Mouse (Mus musculus) splenic B cell, adult 2 months (primary cell): ENCODE measurements around the gene Vwa3b.
A peak's percentile ranks its signal among the peaks of the same experiment; 100 is the strongest.

Experiments used
- DNase-seq: peaks from one replicate; pipeline ENCODE4 v3.0.0-alpha.2; 2011; ENCODE audit warnings: low read depth, low spot score
- H3K27me3 ChIP-seq: 2 replicates; pipeline ENCODE4 v1.6.1; 2012; ENCODE audit warnings: mild to moderate bottlenecking, low read length, moderate library complexity, mixed read lengths; ENCODE audit not compliant: control insufficient read depth, poor library complexity, insufficient read depth, severe bottlenecking
- H3K36me3 ChIP-seq: 2 replicates; pipeline ENCODE4 v1.6.1; 2012; ENCODE audit warnings: mild to moderate bottlenecking, low read length, moderate library complexity, mixed read lengths; ENCODE audit not compliant: control insufficient read depth, poor library complexity, insufficient read depth, severe bottlenecking

Vwa3b gene

GRCm38 (mm10) chr1:37101016-37101415 is 74.6 kb downstream of the Vwa3b start:
- DNase-seq, result no peak
- Histone ChIP-seq H3K27me3 (peaks cover 2% of the 10 kb centered on the region; the same call in 1 of the 2 replicates), H3K36me3 (no peaks in the 10 kb centered on the region)

GRCm38 (mm10) chr1:37101717-37102116 is 75.3 kb downstream of the Vwa3b start:
- Histone ChIP-seq H3K36me3 (no peaks in the 10 kb centered on the region), H3K27me3 (peaks cover 2% of the 10 kb centered on the region; the same call in 1 of the 2 replicates)
- DNase-seq, result no peak

GRCm38 (mm10) chr1:37105194-37105593 is 78.8 kb downstream of the Vwa3b start:
- no peaks in the 10 kb centered on the region for H3K27me3 ChIP-seq
- no peak for DNase-seq
- no peaks in the 10 kb centered on the region for H3K36me3 ChIP-seq

- DNase-seq, result peak; percentile 13
- H3K27me3 ChIP-seq, result no peaks in the 10 kb centered on the region
These were observed 87.4 kb downstream of the Vwa3b start for GRCm38 (mm10) chr1:37113781-37114180.

GRCm38 (mm10) chr1:37115847-37116246 is 89.5 kb downstream of the Vwa3b start:
- no peaks in the 10 kb centered on the region for H3K27me3 ChIP-seq
- no peaks in the 10 kb centered on the region for H3K36me3 ChIP-seq
- no peak for DNase-seq

More at GRCm38 (mm10) chr1:37113781-37114180, 87.4 kb downstream of the Vwa3b start:
- H3K36me3 ChIP-seq, result no peaks in the 10 kb centered on the region

GRCm38 (mm10) chr1:37116574-37116973 is 90.2 kb downstream of the Vwa3b start:
- Histone ChIP-seq H3K27me3 (no peaks in the 10 kb centered on the region), H3K36me3 (no peaks in the 10 kb centered on the region)

GRCm38 (mm10) chr1:37117964-37118363 is 91.6 kb downstream of the Vwa3b start:
- no peaks in the 10 kb centered on the region for H3K27me3 ChIP-seq
- H3K36me3 ChIP-seq, result no peaks in the 10 kb centered on the region
- DNase-seq, result no peak

More at GRCm38 (mm10) chr1:37116574-37116973, 90.2 kb downstream of the Vwa3b start:
- no peak for DNase-seq

GRCm38 (mm10) chr1:37122306-37122705 is 95.9 kb downstream of the Vwa3b start:
- no peaks in the 10 kb centered on the region for H3K27me3 ChIP-seq
- DNase-seq, result no peak
- no peaks in the 10 kb centered on the region for H3K36me3 ChIP-seq

GRCm38 (mm10) chr1:37122798-37123197 is 96.4 kb downstream of the Vwa3b start:
- no peaks in the 10 kb centered on the region for H3K36me3 ChIP-seq
- DNase-seq, result no peak
- no peaks in the 10 kb centered on the region for H3K27me3 ChIP-seq

GRCm38 (mm10) chr1:37124696-37125349 is 98.4 kb downstream of the Vwa3b start:
- no peaks in the 10 kb centered on the region for H3K27me3 ChIP-seq
- H3K36me3 ChIP-seq, result no peaks in the 10 kb centered on the region
- no peak for DNase-seq

GRCm38 (mm10) chr1:37130012-37130570 is 103.7 kb downstream of the Vwa3b start:
- DNase-seq, result no peak
- Histone ChIP-seq H3K36me3 (no peaks in the 10 kb centered on the region), H3K27me3 (no peaks in the 10 kb centered on the region)

- DNase-seq, result no peak
These were observed 104.8 kb downstream of the Vwa3b start for GRCm38 (mm10) chr1:37131146-37131545.

GRCm38 (mm10) chr1:37132433-37132832 is 106.0 kb downstream of the Vwa3b start:
- Histone ChIP-seq H3K27me3 (no peaks in the 10 kb centered on the region), H3K36me3 (no peaks in the 10 kb centered on the region)
- no peak for DNase-seq

More at GRCm38 (mm10) chr1:37131146-37131545, 104.8 kb downstream of the Vwa3b start:
- Histone ChIP-seq H3K36me3 (no peaks in the 10 kb centered on the region), H3K27me3 (no peaks in the 10 kb centered on the region)

GRCm38 (mm10) chr1:37145966-37146365 is 119.6 kb downstream of the Vwa3b start:
- no peaks in the 10 kb centered on the region for H3K36me3 ChIP-seq
- no peaks in the 10 kb centered on the region; the same call in 1 of the 2 replicates for H3K27me3 ChIP-seq
- no peak for DNase-seq

- no peaks in the 10 kb centered on the region; the same call in 1 of the 2 replicates for H3K27me3 ChIP-seq
- no peak for DNase-seq
- no peaks in the 10 kb centered on the region for H3K36me3 ChIP-seq
These were observed 123.5 kb downstream of the Vwa3b start for GRCm38 (mm10) chr1:37149866-37150265.
